Mouse (Mus musculus) limb, embryonic 15.5 days (tissue): Measurements from ENCODE around the gene Gcsam. TPM values are rescaled to one million over a fixed set of nuclear protein-coding genes. Genes with fewer than 3 reads are reported as not detected.

ENCODE experiments used
- ATAC-seq: fragments of 200-750 bp; cut with Nextera tagmentation; 2 replicates; pipeline ENCODE4 v1.8.0; 2017; ENCODE audit warnings: low read depth, moderate TSS enrichment; ENCODE audit not compliant: insufficient number of reproducible peaks, low FRiP score, low TSS enrichment
- H3K27ac ChIP-seq: fragments of 300-500 bp; sonication (generic); 2 replicates; pipeline ENCODE4 v1.5.1; 2015; ENCODE audit warnings: moderate library complexity, mild to moderate bottlenecking, inconsistent platforms
- H3K27me3 ChIP-seq: fragments of 300-500 bp; sonication (generic); 2 replicates; pipeline ENCODE4 v1.6.1; 2015; ENCODE audit warnings: inconsistent platforms
- H3K36me3 ChIP-seq: fragments of 300-500 bp; sonication (generic); 2 replicates; pipeline ENCODE4 v1.6.1; 2015; ENCODE audit warnings: inconsistent platforms
- H3K4me1 ChIP-seq: fragments of 300-500 bp; sonication (generic); 2 replicates; pipeline ENCODE4 v1.6.1; 2015; ENCODE audit warnings: inconsistent platforms
- H3K4me2 ChIP-seq: fragments of 300-500 bp; sonication (generic); 2 replicates; pipeline ENCODE4 v1.6.1; 2015; ENCODE audit warnings: mild to moderate bottlenecking, inconsistent platforms
- H3K4me3 ChIP-seq: fragments of 300-500 bp; sonication (generic); 2 replicates; pipeline ENCODE4 v1.5.1; 2015; ENCODE audit warnings: mild to moderate bottlenecking, inconsistent platforms
- H3K9ac ChIP-seq: fragments of 300-500 bp; sonication (generic); 2 replicates; pipeline ENCODE4 v1.6.1; 2015; ENCODE audit warnings: inconsistent platforms
- H3K9me3 ChIP-seq: fragments of 300-500 bp; sonication (generic); 2 replicates; pipeline ENCODE4 v1.6.1; 2016; ENCODE audit warnings: inconsistent platforms
- WGBS: fragments of 180-500 bp; shearing (Covaris S2); methylation state at CpG from one replicate; pipeline ENCODE4 v1.1.7; 2015; 5-methylcytosine and 5-hydroxymethylcytosine counted together
- polyA plus RNA-seq: library from polyadenylated mRNA; unstranded; fragments of >200 nt; fragmentation: Nextera tagmentation; extraction: Ambion mirVana; gene quantifications from 2 replicates; pipeline ENCODE4 v1.2.1, GENCODE M21; 2015

The Gcsam gene
- polyA plus RNA-seq, 1 experiment from 2014 or later = 4.2 TPM

DNA sequence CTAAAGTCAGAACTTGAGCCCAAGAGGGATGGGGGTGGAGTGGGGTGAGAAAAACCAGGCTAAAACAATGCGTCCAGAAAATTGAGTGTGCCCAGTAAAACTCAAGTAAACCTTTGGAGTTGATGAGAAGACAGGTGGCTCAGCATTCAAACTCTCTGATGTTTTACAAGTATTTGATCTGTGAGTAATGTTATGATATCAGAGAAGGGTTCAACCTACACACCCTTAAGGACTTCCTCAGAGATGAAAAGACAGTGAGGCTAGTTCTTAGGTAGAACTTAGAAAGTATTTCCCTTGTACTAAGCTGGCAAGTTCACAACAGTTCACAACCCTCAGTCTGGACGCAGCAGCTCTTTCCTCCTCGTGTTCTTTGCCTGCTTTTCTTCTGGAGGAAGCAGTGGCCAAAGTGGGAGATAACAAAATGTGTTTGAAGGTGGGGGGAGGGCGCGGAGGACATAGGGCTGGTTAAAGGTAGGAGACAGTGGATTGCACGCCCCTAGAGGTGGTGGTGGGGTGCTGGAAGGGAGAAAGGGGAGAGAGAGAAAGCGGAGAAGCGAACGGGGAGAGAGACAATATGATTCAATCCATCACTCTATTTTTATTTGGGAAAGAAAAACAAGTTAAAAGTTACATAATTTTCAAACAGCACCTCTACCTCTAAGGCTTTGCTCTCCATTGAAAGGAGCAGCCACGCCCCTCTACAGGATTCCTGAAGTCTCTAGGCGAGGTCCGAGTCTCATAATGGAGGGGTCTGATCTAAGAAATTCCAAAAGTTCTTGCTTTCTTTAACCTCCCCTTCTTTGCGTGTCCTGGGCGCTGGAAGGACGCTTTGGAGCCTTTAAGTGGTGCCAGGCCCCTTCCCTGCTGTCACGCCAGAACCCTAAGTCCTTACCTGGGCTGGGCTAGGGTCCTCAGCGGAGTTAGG lies 43.1 kb downstream of the Gcsam start:
- 15% methylated on average over 17 of the region's 17 CpGs for WGBS
- Histone ChIP-seq H3K9ac (no peak overlapping the region), H3K4me2 (peak overlapping the region; percentile 49), H3K27me3 (peaks cover 6% of the 10 kb centered on the region; the same call in 1 of the 2 replicates), H3K27ac (no peak overlapping the region), H3K4me1 (peaks cover 11% of the 10 kb centered on the region), H3K9me3 (no peaks in the 10 kb centered on the region), H3K36me3 (no peaks in the 10 kb centered on the region), H3K4me3 (peak overlapping the region; percentile 28)
- ATAC-seq = no peak

DNA sequence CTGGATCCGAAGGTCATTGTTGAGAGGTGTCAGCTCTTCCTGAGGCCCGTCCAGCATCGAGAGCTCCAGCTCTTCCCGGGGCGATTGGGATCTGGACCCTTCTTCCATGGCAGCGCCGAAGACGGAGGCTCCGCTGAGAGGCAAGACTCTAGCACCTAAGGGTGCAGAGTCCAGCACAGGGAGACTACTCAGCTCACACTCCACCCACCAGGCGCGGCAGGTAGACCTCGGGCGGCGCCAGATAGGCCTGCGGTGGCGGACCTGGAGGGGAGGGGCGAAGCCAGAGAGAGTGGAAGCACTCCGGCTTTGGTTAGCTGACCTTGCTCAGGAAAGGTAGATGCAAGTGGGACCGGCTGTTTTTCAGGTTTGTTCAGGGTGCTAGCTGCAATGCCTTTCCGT lies 43.8 kb downstream of the Gcsam start, which contains the start of gene BC016579:
BC016579 (minus strand) TSS at position 135 of the 399 bp plus-strand sequence.
- ATAC-seq = no peak
- Histone ChIP-seq H3K9me3 (no peaks in the 10 kb centered on the region), H3K27ac (no peak within 1 kb of the TSS), H3K27me3 (peaks cover 6% of the 10 kb centered on the region; the same call in 1 of the 2 replicates), H3K9ac (no peak within 1 kb of the TSS), H3K36me3 (no peaks in the 10 kb centered on the region), H3K4me3 (peak within 1 kb of the TSS; percentile 28), H3K4me1 (peaks cover 11% of the 10 kb centered on the region), H3K4me2 (peak within 1 kb of the TSS; percentile 49)
- 7% methylated on average over 20 of the region's 20 CpGs for WGBS

DNA sequence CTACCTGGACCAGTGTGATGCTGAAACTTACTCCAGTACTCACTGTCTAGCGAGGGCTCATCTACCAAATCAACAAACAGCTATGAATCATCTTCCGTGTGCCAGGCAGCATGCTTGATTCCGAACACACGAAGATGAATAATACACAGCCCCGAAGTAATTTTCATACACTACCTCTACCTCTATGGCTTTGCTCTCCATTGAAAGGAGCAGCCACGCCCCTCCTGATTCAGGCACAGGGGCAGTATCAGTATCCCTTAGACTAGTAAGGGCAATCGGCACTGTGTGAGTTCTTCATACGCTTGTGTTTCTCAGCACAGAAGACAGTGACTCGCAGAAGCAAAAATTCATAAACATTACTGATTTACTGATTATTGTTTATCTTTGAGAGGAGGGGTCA lies 44.3 kb downstream of the Gcsam start:
- H3K36me3 ChIP-seq = no peaks in the 10 kb centered on the region
- no peak overlapping the region for H3K4me3 ChIP-seq
- H3K27ac ChIP-seq = no peak overlapping the region
- no peaks in the 10 kb centered on the region for H3K9me3 ChIP-seq
- 58% methylated on average over 9 of the region's 9 CpGs for WGBS
- peak overlapping the region; percentile 49 for H3K4me2 ChIP-seq
- H3K9ac ChIP-seq = no peak overlapping the region
- no peak for ATAC-seq
- H3K4me1 ChIP-seq = peaks cover 11% of the 10 kb centered on the region
- H3K27me3 ChIP-seq = peaks cover 6% of the 10 kb centered on the region; the same call in 1 of the 2 replicates

DNA sequence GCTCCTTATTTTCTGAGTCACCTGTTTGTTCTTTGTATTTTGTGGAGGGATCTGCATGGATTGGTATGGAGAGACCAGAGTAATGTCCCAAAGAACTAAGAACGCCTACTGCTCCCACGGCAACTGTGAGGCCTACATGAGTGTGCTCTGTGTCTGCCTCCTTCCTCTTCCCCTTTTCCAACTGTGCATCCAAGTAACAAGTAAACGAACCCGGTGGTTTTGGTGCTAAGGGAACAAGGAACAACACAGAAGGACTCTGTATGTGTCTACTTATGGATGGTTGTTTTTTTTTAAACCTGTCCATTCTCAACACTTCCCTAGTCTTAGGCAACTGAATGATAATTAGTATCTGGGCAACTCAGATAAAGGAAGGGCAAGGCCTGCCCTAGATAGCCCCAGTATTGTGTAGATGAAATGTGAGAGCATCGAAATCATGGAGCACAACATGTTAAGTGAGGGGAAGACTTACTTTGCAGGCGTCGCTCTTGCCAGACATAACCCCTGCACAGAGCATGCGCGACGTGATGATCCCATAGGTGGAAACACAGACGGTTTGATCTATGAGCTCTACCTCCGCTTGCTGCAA lies 47.5 kb downstream of the Gcsam start:
- no peaks in the 10 kb centered on the region for H3K9me3 ChIP-seq
- no peak for ATAC-seq
- WGBS = 88% methylated on average over 12 of the region's 12 CpGs
- H3K36me3 ChIP-seq = no peaks in the 10 kb centered on the region
- H3K4me3 ChIP-seq = no peak overlapping the region
- no peak overlapping the region for H3K4me2 ChIP-seq
- H3K9ac ChIP-seq = no peak overlapping the region
- H3K27ac ChIP-seq = no peak overlapping the region
- peaks cover 11% of the 10 kb centered on the region for H3K4me1 ChIP-seq
- peaks cover 6% of the 10 kb centered on the region; the same call in 1 of the 2 replicates for H3K27me3 ChIP-seq

DNA sequence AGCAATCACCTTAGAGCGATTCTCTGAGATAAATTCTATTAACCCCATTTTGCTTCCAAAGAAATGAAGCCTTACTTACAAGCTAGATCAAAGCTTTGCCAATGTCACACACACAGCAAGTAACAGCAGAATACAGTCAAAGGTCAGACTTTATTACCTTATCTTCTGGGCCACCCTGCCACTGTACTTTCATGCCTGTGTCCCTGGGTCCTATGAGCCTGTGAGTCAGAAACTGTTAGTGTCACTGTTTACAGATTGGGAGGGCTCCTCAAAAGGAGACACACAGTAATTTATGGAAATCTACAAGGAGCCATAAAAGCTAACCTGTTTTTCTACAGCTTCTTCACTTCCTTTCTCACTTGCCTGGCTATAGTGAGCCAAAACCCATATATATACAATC lies 48.1 kb downstream of the Gcsam start:
- 84% methylated on average over 1 of the region's 1 CpGs for WGBS
- Histone ChIP-seq H3K4me2 (no peak overlapping the region), H3K36me3 (no peaks in the 10 kb centered on the region), H3K9me3 (no peaks in the 10 kb centered on the region), H3K9ac (no peak overlapping the region), H3K4me1 (peaks cover 10% of the 10 kb centered on the region), H3K27me3 (peaks cover 6% of the 10 kb centered on the region; the same call in 1 of the 2 replicates), H3K27ac (no peak overlapping the region), H3K4me3 (no peak overlapping the region)
- ATAC-seq = no peak

DNA sequence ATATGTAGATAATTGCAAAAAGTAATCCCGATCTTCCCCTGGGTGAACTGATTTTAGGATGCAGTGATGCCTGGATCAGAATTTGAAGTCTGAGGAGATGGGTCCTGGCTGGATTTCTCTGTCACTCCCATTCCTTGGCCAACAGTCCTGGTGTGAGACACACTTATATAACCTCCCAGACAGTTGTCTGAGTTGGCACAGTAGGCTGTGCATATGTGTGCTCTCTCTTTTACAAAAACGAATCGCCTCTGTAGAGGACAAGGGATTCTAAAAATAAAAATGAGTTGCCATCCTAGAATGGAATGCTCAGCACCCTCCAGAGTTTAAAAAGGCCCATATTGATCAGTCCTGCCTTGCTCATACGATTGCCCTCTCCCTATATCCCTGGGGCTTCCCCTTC lies 49.4 kb downstream of the Gcsam start:
- Histone ChIP-seq H3K9ac (no peak overlapping the region), H3K4me1 (no peaks in the 10 kb centered on the region), H3K9me3 (no peaks in the 10 kb centered on the region), H3K27me3 (no peaks in the 10 kb centered on the region; the same call in 1 of the 2 replicates), H3K4me3 (no peak overlapping the region), H3K4me2 (no peak overlapping the region), H3K36me3 (no peaks in the 10 kb centered on the region), H3K27ac (no peak overlapping the region)
- WGBS = 88% methylated on average over 4 of the region's 4 CpGs
- ATAC-seq = no peak

DNA sequence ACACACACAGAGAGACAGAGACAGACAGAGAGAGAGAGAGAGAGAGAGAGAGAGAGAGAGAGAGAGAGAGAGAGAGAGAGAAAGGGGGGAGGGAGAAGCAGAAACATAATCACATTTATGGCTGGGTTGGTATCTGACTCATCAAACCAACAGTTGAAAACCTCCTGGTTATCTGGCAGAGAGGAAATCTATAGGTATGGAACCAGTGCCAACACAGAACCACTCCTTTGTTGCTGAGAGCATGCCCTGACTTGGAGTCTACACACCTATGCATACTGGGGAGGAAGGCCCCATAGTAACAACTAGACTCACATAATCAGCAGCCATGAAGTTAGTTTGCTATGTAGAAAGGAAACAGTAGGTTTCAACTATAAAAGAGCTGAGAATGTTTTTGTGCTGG lies 52.2 kb downstream of the Gcsam start:
- no peaks in the 10 kb centered on the region for H3K4me1 ChIP-seq
- no peak for ATAC-seq
- no peaks in the 10 kb centered on the region for H3K36me3 ChIP-seq
- H3K4me3 ChIP-seq = no peak overlapping the region
- H3K9me3 ChIP-seq = no peaks in the 10 kb centered on the region
- no peak overlapping the region for H3K4me2 ChIP-seq
- no peaks in the 10 kb centered on the region for H3K27me3 ChIP-seq
- no peak overlapping the region for H3K27ac ChIP-seq
- H3K9ac ChIP-seq = no peak overlapping the region

DNA sequence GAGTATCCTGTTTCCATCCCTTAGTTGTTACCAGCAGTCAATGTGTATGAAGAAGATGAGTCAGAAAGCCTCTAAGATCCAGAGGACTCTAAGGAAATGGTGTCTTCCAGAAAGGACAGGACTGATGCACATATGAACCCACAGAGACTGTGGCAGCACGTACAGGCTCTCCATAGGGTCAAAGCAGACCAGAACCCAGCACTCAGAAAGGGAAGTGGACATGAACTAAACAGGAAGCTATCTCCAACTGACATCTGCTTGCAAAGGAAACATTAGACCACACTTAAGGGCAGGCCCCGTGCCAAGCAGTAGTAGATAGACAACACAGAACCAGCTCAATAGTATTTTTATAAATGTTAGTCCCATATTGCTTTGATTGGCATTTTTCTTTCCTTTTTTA lies 56.0 kb downstream of the Gcsam start:
- H3K4me3 ChIP-seq = no peak overlapping the region
- no peaks in the 10 kb centered on the region for H3K36me3 ChIP-seq
- no peak overlapping the region for H3K4me2 ChIP-seq
- H3K4me1 ChIP-seq = no peaks in the 10 kb centered on the region
- ATAC-seq = no peak
- 86% methylated on average over 2 of the region's 2 CpGs for WGBS
- no peak overlapping the region for H3K9ac ChIP-seq
- H3K9me3 ChIP-seq = no peaks in the 10 kb centered on the region
- no peaks in the 10 kb centered on the region for H3K27me3 ChIP-seq
- H3K27ac ChIP-seq = no peak overlapping the region

DNA sequence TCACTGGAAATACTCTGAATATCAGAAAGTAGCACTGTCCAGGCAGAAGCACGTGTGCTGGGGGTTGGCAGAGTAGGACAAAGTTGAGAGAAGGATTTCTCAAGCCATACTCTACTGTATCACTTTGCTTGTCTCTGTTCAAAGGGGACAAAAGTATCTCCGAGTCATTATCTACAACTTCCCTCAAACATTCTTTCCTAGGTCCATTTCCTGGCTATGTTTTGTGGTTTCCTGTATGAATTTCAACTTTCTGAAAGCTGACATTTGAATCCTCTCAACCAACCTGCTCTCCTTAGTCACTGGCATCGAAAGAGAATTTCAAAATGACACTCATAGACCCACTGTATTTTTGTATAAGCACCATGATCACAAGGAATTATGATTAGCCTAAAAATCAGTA lies 58.0 kb downstream of the Gcsam start:
- Histone ChIP-seq H3K9me3 (no peaks in the 10 kb centered on the region), H3K4me2 (no peak overlapping the region), H3K36me3 (no peaks in the 10 kb centered on the region), H3K9ac (no peak overlapping the region), H3K27ac (no peak overlapping the region), H3K27me3 (no peaks in the 10 kb centered on the region), H3K4me1 (no peaks in the 10 kb centered on the region), H3K4me3 (no peak overlapping the region)
- 72% methylated on average over 3 of the region's 3 CpGs for WGBS
- no peak for ATAC-seq

DNA sequence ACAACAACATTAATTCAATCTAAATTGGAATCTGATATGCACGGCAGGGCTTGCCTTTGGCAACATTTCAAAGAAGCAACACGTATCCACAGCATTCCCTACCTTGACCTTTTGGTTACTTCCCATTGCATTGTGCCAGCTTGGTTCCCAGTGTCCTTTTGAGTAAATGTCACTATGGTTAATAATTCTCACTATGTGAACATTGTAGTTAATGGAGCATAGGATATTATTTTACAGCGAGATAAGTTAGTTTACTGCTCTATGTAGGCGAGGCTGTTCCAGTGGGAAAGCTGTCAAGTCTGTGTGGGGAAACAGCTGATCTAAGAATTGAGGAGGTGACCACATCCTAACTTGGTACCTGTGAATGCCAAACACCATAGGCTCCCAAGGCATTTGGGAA lies 59.8 kb downstream of the Gcsam start:
- no peaks in the 10 kb centered on the region for H3K9me3 ChIP-seq
- no peak overlapping the region for H3K4me2 ChIP-seq
- no peak for ATAC-seq
- H3K36me3 ChIP-seq = no peaks in the 10 kb centered on the region
- H3K4me3 ChIP-seq = no peak overlapping the region
- no peaks in the 10 kb centered on the region for H3K27me3 ChIP-seq
- 66% methylated on average over 4 of the region's 4 CpGs for WGBS
- H3K9ac ChIP-seq = no peak overlapping the region
- H3K27ac ChIP-seq = no peak overlapping the region
- H3K4me1 ChIP-seq = no peaks in the 10 kb centered on the region
